Mouse (Mus musculus) midbrain, postnatal 0 days (tissue): ENCODE data around the gene Crxos. TPM values are rescaled to one million over a fixed set of nuclear protein-coding genes. Genes with fewer than 3 reads are reported as not detected.

Source experiments
- ATAC-seq: fragments of 200-750 bp; cut with Nextera tagmentation; 2 replicates; pipeline ENCODE4 v1.8.0; 2017; ENCODE audit warnings: moderate number of reproducible peaks, mild to moderate bottlenecking, moderate TSS enrichment, moderate library complexity; ENCODE audit not compliant: low FRiP score
- DNase-seq: peaks from one replicate; pipeline ENCODE4 v3.0.0-alpha.2; 2015; ENCODE audit warnings: low spot score
- H3K27ac ChIP-seq: fragments of 300-500 bp; sonication (generic); 2 replicates; pipeline ENCODE4 v1.5.1; 2014; ENCODE audit warnings: low read depth, mild to moderate bottlenecking, low read length, mixed read lengths
- H3K27me3 ChIP-seq: fragments of 300-500 bp; sonication (generic); 2 replicates; pipeline ENCODE4 v1.6.1; 2014; ENCODE audit warnings: low read length, control low read depth, mixed read lengths; ENCODE audit not compliant: insufficient read depth
- H3K36me3 ChIP-seq: fragments of 300-500 bp; sonication (generic); 2 replicates; pipeline ENCODE4 v1.6.1; 2014; ENCODE audit warnings: low read length, control low read depth, mixed read lengths; ENCODE audit not compliant: insufficient read depth
- H3K4me1 ChIP-seq: fragments of 300-500 bp; sonication (generic); 2 replicates; pipeline ENCODE4 v1.6.1; 2014; ENCODE audit warnings: mild to moderate bottlenecking, control low read depth, antibody characterized with exemption, low read length, mixed read lengths; ENCODE audit not compliant: insufficient read depth
- H3K4me2 ChIP-seq: fragments of 300-500 bp; sonication (generic); 2 replicates; pipeline ENCODE4 v1.6.1; 2014; ENCODE audit warnings: low read depth, mild to moderate bottlenecking, low read length, mixed read lengths; ENCODE audit not compliant: poor library complexity, severe bottlenecking
- H3K4me3 ChIP-seq: fragments of 300-500 bp; sonication (generic); 2 replicates; pipeline ENCODE4 v1.5.1; 2014; ENCODE audit warnings: low read depth, mild to moderate bottlenecking, low read length, moderate library complexity
- H3K9ac ChIP-seq: fragments of 300-500 bp; sonication (generic); replicated peaks from 2 replicates; pipeline ENCODE4 v1.6.1; 2014; ENCODE audit warnings: mild to moderate bottlenecking, low read length, moderate library complexity, mixed read lengths; ENCODE audit not compliant: poor library complexity, severe bottlenecking
- H3K9me3 ChIP-seq: fragments of 300-500 bp; sonication (generic); 2 replicates; pipeline ENCODE4 v1.6.1; 2016; ENCODE audit warnings: low read length, control low read depth
- CTCF ChIP-seq: IDR thresholded peaks from 2 replicates; pipeline ENCODE4 v1.5.1; 2016; ENCODE audit warnings: antibody characterized with exemption, mild to moderate bottlenecking
- WGBS: fragments of 180-500 bp; shearing (Covaris S2); extraction: QIAGEN DNeasy Blood & Tissue Kit; methylation state at CpG from one replicate; pipeline ENCODE4 v1.1.7; 2014; 5-methylcytosine and 5-hydroxymethylcytosine counted together
- polyA plus RNA-seq: library from polyadenylated mRNA; unstranded; fragments of >200 nt; fragmentation: Nextera tagmentation; extraction: Ambion mirVana; gene quantifications from 2 replicates; pipeline ENCODE4 v1.2.1, GENCODE M21; 2015
- total RNA-seq: library from RNA; depleted of rRNA; stranded (reverse); fragments of >200 nt; gene quantifications from 2 replicates; pipeline ENCODE4 v1.2.3, GENCODE M21; 2014

Crxos gene
- total and polyA plus RNA-seq, 2 experiments from 2014 or later: not detected

DNA sequence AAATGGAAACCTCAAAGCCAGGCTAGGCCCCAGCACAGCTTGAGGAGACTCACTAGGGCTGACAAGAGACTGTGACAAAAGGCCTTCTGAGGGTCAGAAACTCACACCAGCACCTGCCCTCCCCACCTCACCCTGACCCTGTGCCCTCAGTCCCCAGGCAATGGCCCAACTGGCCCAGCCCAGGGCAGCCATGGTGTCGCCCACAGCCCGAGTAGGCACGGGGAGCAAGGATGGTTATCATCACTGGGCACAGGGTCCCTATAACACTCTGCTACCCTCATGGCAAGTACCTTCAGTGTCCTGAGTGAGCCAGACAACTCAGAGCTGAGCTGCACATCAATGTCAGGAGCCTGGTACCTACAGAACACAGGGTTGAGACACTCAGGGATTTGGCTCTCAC lies 56.2 kb downstream of the Crxos start:
- no peaks in the 10 kb centered on the region for H3K27me3 ChIP-seq

DNA sequence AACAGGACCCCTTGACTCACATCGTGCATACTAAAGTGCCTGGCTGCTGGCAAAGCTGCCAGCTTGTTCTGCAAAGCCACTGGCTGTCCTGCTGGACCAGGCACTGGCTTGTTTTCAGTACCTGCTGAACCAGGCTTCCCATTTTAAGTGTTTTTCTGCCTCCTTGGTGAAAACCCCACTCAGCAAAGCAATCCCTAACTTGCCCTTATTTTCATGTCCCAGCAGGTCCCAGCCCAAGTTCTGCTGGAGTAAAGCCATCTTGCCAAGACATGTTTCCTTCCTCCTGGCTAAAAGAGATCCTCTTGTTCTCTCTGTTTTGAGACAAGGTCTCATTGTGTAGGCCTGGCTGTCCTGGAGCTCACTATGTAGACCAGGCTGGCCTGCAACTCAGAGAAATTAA lies 61.9 kb downstream of the Crxos start:
- no peak for TF ChIP-seq CTCF
- H3K9me3 ChIP-seq: no peaks in the 10 kb centered on the region
- DNase-seq (no peak), ATAC-seq (no peak)
- 82% methylated on average over 1 of the region's 1 CpGs for WGBS
- H3K9ac ChIP-seq: no peak overlapping the region
- H3K36me3 ChIP-seq: peaks cover 40% of the 10 kb centered on the region
- H3K27ac ChIP-seq: no peak overlapping the region
- no peak overlapping the region for H3K4me3 ChIP-seq
- H3K4me1 ChIP-seq: no peaks in the 10 kb centered on the region
- no peak overlapping the region for H3K4me2 ChIP-seq
- H3K27me3 ChIP-seq: no peaks in the 10 kb centered on the region

More for the DNA sequence above, 56.2 kb downstream of the Crxos start:
- no peaks in the 10 kb centered on the region for H3K4me1 ChIP-seq
- no peak overlapping the region for H3K4me2 ChIP-seq
- WGBS: 97% methylated on average over 3 of the region's 3 CpGs
- no peak overlapping the region for H3K4me3 ChIP-seq
- H3K9me3 ChIP-seq: no peaks in the 10 kb centered on the region
- H3K9ac ChIP-seq: no peak overlapping the region
- H3K36me3 ChIP-seq: peaks cover 60% of the 10 kb centered on the region
- no peak overlapping the region for H3K27ac ChIP-seq
- no peak for DNase-seq
- no peak for ATAC-seq
- TF ChIP-seq CTCF: no peak

DNA sequence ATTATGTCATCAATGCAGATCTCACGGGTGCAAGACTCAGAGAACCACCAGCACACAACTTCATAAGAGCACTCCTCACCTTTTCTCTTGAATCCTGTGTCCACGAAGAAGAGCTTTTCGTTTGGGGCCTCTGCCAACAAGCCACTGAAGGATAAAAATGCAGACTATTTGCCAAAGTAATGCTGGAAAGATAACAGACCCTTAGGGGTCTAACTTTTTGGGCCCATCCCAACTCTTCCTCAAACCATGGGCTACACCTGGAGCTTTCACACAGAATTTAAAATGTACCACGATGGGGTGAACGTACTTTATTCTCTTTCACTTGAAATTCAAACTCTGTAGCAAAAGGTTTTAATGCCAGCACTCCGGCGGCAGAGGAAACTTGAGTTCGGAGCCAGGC lies 62.8 kb downstream of the Crxos start:
- Histone ChIP-seq H3K27me3 (no peaks in the 10 kb centered on the region), H3K9me3 (no peaks in the 10 kb centered on the region), H3K36me3 (peaks cover 33% of the 10 kb centered on the region), H3K4me3 (peak overlapping the region; percentile 67), H3K4me1 (no peaks in the 10 kb centered on the region), H3K9ac (peak overlapping the region; percentile 79), H3K27ac (peak overlapping the region; percentile 94; the same call in 1 of the 2 replicates), H3K4me2 (peak overlapping the region; percentile 80)
- no peak for TF ChIP-seq CTCF
- no peak for ATAC-seq
- no peak for DNase-seq
- 8% methylated on average over 8 of the region's 8 CpGs for WGBS

DNA sequence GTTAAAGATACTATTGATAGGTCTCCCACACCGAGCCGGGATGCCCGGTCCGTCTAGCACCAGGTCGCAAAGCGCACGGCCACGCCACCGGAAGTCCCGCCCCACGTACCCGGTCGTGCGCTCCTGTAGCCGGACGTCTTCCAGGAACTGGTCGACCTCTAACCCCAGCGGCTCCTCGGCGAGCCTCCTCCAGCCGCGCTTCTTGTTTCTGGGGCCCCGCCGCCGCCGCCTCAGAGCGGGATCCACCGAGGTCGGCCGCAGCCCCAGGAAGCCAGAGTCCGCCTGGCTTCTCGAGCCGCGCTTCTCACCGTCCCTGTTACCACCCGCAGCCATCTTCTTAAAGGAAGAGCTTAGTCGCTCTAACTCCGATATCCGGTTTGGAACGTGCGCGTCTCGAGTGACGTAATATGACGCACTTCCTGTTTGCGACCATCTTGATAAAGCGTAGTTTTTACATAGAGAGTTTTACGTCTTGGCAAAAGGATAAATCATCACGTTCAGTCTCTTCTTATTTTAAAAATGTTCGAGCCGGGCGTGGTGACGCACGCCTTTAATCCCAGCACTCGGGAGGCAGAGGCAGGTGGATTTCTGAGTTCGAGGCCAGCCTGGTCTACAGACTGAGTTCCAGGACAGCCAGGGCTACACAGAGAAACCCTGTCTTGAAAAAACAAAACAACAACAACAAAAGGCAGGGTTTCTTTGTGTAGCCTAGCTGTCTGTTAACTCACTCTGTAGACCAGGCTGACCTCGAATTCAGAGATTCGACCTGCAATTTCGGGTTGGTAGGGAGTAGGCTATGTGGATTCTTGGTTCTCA lies 63.5 kb downstream of the Crxos start, which contains the start of gene Nop53:
Gene Nop53, minus strand, starts transcription at position 354 of the 816 bp plus-strand sequence.
- Histone ChIP-seq H3K4me2 (peak within 1 kb of the TSS; percentile 80), H3K9ac (peak within 1 kb of the TSS; percentile 79), H3K9me3 (no peaks in the 10 kb centered on the region), H3K36me3 (peaks cover 25% of the 10 kb centered on the region), H3K4me1 (no peaks in the 10 kb centered on the region), H3K27ac (peak within 1 kb of the TSS; percentile 94), H3K27me3 (no peaks in the 10 kb centered on the region), H3K4me3 (peak within 1 kb of the TSS; percentile 67)
- ATAC-seq: peak; percentile 94
- DNase-seq: peak; percentile 99
- 2% methylated on average over 59 of the region's 59 CpGs for WGBS
- no peak for TF ChIP-seq CTCF

GRCm38 (mm10) chr7:15947653-15948260 lies 65.3 kb downstream of the Crxos start:
- H3K4me2 ChIP-seq: no peak overlapping the region
- no peak for TF ChIP-seq CTCF
- no peak for ATAC-seq

More at GRCm38 (mm10) chr7:15947653-15948260, 65.3 kb downstream of the Crxos start:
- no peak for DNase-seq
- 44% methylated on average over 4 of the region's 4 CpGs for WGBS
- H3K36me3 ChIP-seq: peaks cover 7% of the 10 kb centered on the region; the same call in 1 of the 2 replicates
- no peak overlapping the region for H3K27ac ChIP-seq
- H3K9ac ChIP-seq: no peak overlapping the region
- H3K27me3 ChIP-seq: no peaks in the 10 kb centered on the region
- H3K9me3 ChIP-seq: no peaks in the 10 kb centered on the region
- no peaks in the 10 kb centered on the region for H3K4me1 ChIP-seq
- H3K4me3 ChIP-seq: no peak overlapping the region
